Mouse (Mus musculus) cerebellum, adult 9-10 months (tissue): Measurements from ENCODE around the gene Gm7970.
"Not testable (repeated sequence)": the region's sequence is repeated elsewhere in the genome, so short reads cannot be mapped to it uniquely, and the experiment has no call there.

Experiments used
- DNase-seq: peaks from one replicate; pipeline ENCODE4 v3.0.0; 2022

The Gm7970 gene

DNA sequence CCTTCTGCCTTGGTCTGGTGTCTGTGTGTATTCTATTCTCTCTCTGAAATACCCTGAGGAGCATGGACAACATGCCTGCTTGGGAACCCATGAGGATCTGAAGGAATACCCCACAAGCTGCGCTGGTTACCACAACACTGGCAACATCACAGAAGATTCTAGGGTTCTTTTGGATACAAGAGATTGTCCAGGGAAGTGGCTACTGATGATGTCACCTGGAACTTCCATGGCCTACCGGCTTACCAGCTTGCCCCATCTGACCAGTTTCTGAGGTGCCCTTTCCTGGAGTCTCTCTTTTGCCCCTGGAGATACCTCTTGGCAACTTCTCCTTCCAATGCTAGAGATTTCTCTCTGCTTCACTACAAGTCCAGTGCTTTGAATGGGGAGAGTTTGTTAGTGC is at the start of gene Gm7970:
Gene Gm7970, minus strand, starts transcription at position 101 of the 400 bp plus-strand sequence.
- DNase-seq: not testable (repeated sequence)

DNA sequence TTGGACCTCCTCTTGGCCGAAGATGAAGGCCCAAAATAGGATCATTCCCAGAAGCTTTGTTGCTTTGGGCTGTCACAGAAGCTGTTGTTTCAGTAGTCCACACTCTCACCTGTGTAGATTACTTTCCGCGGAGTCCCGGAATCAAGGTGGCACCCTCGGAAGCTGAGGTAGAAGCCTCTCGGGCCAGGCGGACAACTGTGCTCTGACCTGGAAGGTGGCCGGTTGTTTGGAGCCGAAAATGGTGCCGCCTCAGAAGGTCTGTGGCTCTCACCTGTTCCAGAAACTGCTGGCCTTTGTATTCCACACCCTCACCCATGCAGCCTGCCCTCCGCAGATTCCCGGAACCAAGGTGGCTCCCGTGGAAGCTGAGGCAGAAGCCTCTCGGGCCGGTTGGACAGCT is 45.6 kb upstream of the Gm7970 start:
- DNase-seq: not testable (repeated sequence)

DNA sequence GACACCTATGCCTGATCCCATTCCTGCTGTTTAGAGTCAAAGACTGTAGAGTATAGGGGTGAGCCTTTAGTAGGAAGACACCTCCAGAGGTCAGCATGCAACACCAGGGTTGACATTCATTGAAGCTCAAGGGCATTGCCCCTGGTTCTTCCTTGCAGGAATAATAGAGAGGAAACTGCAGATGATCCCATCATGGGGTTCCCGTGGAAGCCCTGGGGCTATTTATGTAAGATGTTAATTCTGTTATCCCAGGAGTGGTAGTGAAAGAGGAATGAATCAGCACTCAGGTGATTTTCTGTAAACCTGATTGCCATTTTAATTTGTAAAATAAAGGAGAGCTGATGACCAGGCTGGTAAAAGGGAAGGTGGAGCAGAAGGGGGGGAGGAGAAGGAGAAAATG is 31.0 kb upstream of the Gm7970 start:
- DNase-seq: not testable (repeated sequence)

DNA sequence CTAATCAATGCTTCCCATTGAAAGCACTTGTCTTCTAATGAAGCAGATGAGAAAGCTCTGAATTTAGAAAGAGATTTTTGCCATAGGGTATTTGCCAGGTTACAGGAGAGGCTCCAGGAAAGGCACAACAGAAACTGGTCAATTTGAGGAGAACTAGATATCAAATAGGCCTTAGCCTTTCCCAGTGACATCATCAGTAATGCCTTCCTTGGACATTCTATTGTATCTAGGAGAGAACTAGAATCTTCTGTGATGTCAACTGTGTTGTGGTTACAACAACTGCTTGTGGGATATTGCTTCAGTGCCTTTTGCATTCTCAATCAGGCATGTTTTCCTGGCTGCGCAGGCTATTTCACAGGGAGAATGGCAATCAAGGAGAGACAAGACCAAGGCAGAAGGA is 17.5 kb upstream of the Gm7970 start, which contains the start of gene 1700049E17Rik2:
Gene 1700049E17Rik2, plus strand, starts transcription at position 301 of the 400 bp plus-strand sequence.
- not testable (repeated sequence) for DNase-seq

DNA sequence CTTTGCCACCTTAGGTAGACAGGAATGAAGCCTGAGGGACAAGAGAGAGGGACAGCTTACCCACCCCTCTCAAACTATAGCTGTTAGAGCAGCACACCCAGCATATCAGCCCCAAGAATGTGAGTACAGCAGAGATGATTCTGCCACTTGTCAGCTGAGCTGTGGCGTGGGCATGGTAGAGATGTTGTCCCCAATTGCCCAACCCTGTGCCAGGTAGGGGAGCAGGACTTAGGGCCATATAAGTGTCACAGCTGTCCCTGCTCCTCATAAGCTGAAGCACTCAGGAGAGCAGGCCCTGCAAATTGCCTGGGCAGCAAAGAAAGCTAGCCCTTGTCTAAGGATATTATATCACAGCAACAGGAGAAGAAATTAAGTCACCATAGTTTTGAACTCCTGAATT is 30.7 kb downstream of the Gm7970 start:
- DNase-seq: not testable (repeated sequence)

DNA sequence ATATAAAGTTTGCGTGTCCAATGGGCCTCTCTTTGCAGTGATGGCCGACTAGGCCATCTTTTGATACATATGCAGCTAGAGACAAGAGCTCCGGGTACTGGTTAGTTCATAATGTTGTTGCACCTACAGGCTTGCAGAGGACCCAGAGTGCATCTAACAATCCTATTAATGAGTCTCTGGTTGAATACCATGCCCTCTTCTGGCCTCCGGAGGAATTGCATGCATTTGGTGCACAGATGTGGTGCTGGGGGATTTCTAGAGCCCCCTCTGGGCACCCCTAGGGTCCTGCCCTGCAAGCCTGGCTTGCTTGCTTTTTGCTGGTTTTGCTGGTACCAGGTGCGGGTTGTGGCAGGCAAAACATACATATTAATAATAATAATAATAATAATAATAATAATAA is 34.7 kb downstream of the Gm7970 start:
- DNase-seq: not testable (repeated sequence)
